Comparison of ENCODE assay signal across 11 mouse cellular contexts in the genomic region with DNA sequence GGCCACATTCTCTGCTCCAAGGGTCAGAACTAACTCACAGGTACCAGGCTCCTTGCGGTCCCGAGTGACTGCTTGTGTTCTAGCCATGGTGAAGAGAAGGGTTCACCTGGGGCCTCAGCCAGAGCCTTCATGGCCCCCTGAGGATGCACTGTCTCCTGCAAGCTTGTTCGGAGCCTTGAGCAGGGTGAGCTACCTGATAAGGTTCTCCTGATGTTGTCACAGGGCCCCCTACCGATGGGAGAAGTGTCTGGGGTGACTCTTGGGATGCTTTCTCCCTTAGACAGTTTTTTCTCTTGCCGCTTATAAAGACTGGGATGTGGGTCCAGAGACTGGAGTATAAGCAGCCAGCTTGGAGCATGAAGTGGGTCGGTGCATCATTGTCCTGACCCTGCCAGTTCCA. TPM values are rescaled to one million over a fixed set of nuclear protein-coding genes. Genes with fewer than 3 reads are reported as not detected.
DNase-seq lines count a peak whose midpoint lies in the region; ATAC-seq and TF ChIP-seq lines count a peak whose summit lies in the region.
"Had no signal": no experiment of that assay in that cellular context is flagged by ENCODE, and none has a peak within 500 bp of the region (broad histone marks: within the 10 kb centered on the region; RNA-seq: fewer than 3 reads in every experiment).

No protein-coding gene starts in this region.

- H3K36me3 ChIP-seq in heart, embryonic 10.5 days: peaks cover 25% of the 10 kb centered on the region; the same call in 1 of the 2 replicates
- H3K36me3 ChIP-seq in midbrain, embryonic 11.5 days (ENCODE audit: control insufficient read depth, insufficient read depth, low read length): no peaks in the 10 kb centered on the region
- 0 out of 2 replicates have a peak, but pooled peaks cover 3% of the 10 kb centered on the region for H3K36me3 ChIP-seq in midbrain, postnatal 0 days (ENCODE audit: insufficient read depth, low read length)
- H3K36me3 ChIP-seq in embryonic facial prominence, embryonic 12.5 days: 0 out of 2 replicates have a peak, but pooled peaks cover 5% of the 10 kb centered on the region
- H3K36me3 ChIP-seq in stomach, postnatal 0 days (ENCODE audit: control insufficient read depth, insufficient read depth, low read length): no peaks in the 10 kb centered on the region
- H3K36me3 ChIP-seq: stomach, embryonic 15.5 days had no signal

- TF ChIP-seq CTCF in midbrain, postnatal 0 days (IDR thresholded peaks at IDR 0.05): no peak
- no peak for TF ChIP-seq CTCF in stomach, postnatal 0 days (IDR thresholded peaks at IDR 0.05; ENCODE audit: low read depth)

- H3K27me3 ChIP-seq in heart, embryonic 10.5 days (ENCODE audit: insufficient read depth, poor library complexity, severe bottlenecking): peaks cover 35% of the 10 kb centered on the region
- H3K27me3 ChIP-seq in midbrain, embryonic 11.5 days (ENCODE audit: control insufficient read depth, insufficient read depth, low read length): peaks cover 7% of the 10 kb centered on the region; the same call in 1 of the 2 replicates
- peaks cover 9% of the 10 kb centered on the region for H3K27me3 ChIP-seq in midbrain, postnatal 0 days (ENCODE audit: insufficient read depth, low read length)
- H3K27me3 ChIP-seq in embryonic facial prominence, embryonic 12.5 days: peaks cover 14% of the 10 kb centered on the region
- H3K27me3 ChIP-seq in stomach, postnatal 0 days (ENCODE audit: control insufficient read depth, insufficient read depth, low read length): no peaks in the 10 kb centered on the region

- 55% methylated on average over 6 of the region's 6 CpGs for WGBS in heart, embryonic 10.5 days
- WGBS in midbrain, embryonic 11.5 days: 59% methylated on average over 6 of the region's 6 CpGs
- WGBS in midbrain, postnatal 0 days: 67% methylated on average over 6 of the region's 6 CpGs
- 55% methylated on average over 6 of the region's 6 CpGs for WGBS in embryonic facial prominence, embryonic 12.5 days
- 62% methylated on average over 6 of the region's 6 CpGs for WGBS in stomach, postnatal 0 days

- intact Hi-C loops in heart, postnatal 14 days (cut with DNase I): loop anchor here (1.0 to 5.0 kb wide), 3 partner anchors 35 to 154 kb away; no protein-coding TSS in a partner anchor

- TF ChIP-seq EP300 in stomach, postnatal 0 days (optimal IDR thresholded peaks at IDR 0.05): no peak

- H3K9me3 ChIP-seq in heart, embryonic 10.5 days: no peaks in the 10 kb centered on the region
- H3K9me3 ChIP-seq in midbrain, embryonic 11.5 days (ENCODE audit: control insufficient read depth, low read length): no peaks in the 10 kb centered on the region
- no peaks in the 10 kb centered on the region for H3K9me3 ChIP-seq in midbrain, postnatal 0 days (ENCODE audit: low read length)
- H3K9me3 ChIP-seq in embryonic facial prominence, embryonic 12.5 days: no peaks in the 10 kb centered on the region
- H3K9me3 ChIP-seq in stomach, postnatal 0 days (ENCODE audit: control insufficient read depth, low read length): no peaks in the 10 kb centered on the region
- H3K9me3 ChIP-seq: stomach, embryonic 15.5 days had no signal

- H3K4me2 ChIP-seq in midbrain, embryonic 11.5 days: no peak overlapping the region
- H3K4me2 ChIP-seq in midbrain, postnatal 0 days (ENCODE audit: low read depth, low read length, poor library complexity, severe bottlenecking): no peak overlapping the region
- 0 out of 2 replicates have a peak overlapping the region, but pooled peaks have one; percentile 19 for H3K4me2 ChIP-seq in embryonic facial prominence, embryonic 12.5 days (replicated peaks)
- no peak overlapping the region for H3K4me2 ChIP-seq in stomach, postnatal 0 days (replicated peaks; ENCODE audit: low read depth)
- H3K4me2 ChIP-seq: stomach, embryonic 15.5 days had no signal

- peak; percentile 75 for DNase-seq in heart, embryonic 10.5 days (ENCODE audit: low spot score)
- no peak for DNase-seq in heart, postnatal 14 days
- no peak for DNase-seq in midbrain, embryonic 11.5 days (ENCODE audit: low spot score, missing footprints)
- DNase-seq in midbrain, postnatal 0 days (ENCODE audit: low spot score): no peak
- no peak for DNase-seq in stomach, postnatal 0 days (ENCODE audit: low spot score)
- DNase-seq in layer of hippocampus, postnatal 36 days: no peak

- no peak overlapping the region for H3K27ac ChIP-seq in heart, embryonic 10.5 days
- peak overlapping the region; percentile 9; the same call in 1 of the 2 replicates for H3K27ac ChIP-seq in midbrain, embryonic 11.5 days (ENCODE audit: low read depth, low read length)
- H3K27ac ChIP-seq in midbrain, postnatal 0 days (ENCODE audit: low read depth, low read length): no peak overlapping the region
- H3K27ac ChIP-seq in embryonic facial prominence, embryonic 12.5 days: no peak overlapping the region
- H3K27ac ChIP-seq in stomach, postnatal 0 days (replicated peaks): no peak overlapping the region
- H3K27ac ChIP-seq: stomach, embryonic 15.5 days had no signal

- ATAC-seq in midbrain, embryonic 11.5 days (ENCODE audit: low FRiP score): no peak
- no peak for ATAC-seq in midbrain, postnatal 0 days (ENCODE audit: low FRiP score)
- no peak for ATAC-seq in embryonic facial prominence, embryonic 12.5 days (ENCODE audit: insufficient number of reproducible peaks, insufficient read depth, low FRiP score, low TSS enrichment)
- no peak for ATAC-seq in stomach, postnatal 0 days (ENCODE audit: low FRiP score, low TSS enrichment)

- H3K4me1 ChIP-seq in heart, embryonic 10.5 days: peaks cover 28% of the 10 kb centered on the region
- H3K4me1 ChIP-seq in midbrain, embryonic 11.5 days (ENCODE audit: control insufficient read depth, insufficient read depth, low read length): peaks cover 17% of the 10 kb centered on the region
- peaks cover 6% of the 10 kb centered on the region for H3K4me1 ChIP-seq in midbrain, postnatal 0 days (ENCODE audit: insufficient read depth, low read length)
- peaks cover 24% of the 10 kb centered on the region for H3K4me1 ChIP-seq in embryonic facial prominence, embryonic 12.5 days
- peaks cover 3% of the 10 kb centered on the region for H3K4me1 ChIP-seq in stomach, postnatal 0 days (replicated peaks; ENCODE audit: control insufficient read depth, insufficient read depth)

- no peak overlapping the region for H3K4me3 ChIP-seq in heart, embryonic 10.5 days
- H3K4me3 ChIP-seq in midbrain, embryonic 11.5 days (ENCODE audit: low read depth, low read length): no peak overlapping the region
- H3K4me3 ChIP-seq in midbrain, postnatal 0 days (ENCODE audit: low read depth, low read length): no peak overlapping the region
- H3K4me3 ChIP-seq in embryonic facial prominence, embryonic 12.5 days: no peak overlapping the region
- no peak overlapping the region for H3K4me3 ChIP-seq in stomach, postnatal 0 days (ENCODE audit: low read depth, low read length)
- H3K4me3 ChIP-seq: stomach, embryonic 15.5 days had no signal

- H3K9ac ChIP-seq in midbrain, embryonic 11.5 days (ENCODE audit: low read length): peak overlapping the region; percentile 20; the same call in 1 of the 2 replicates
- H3K9ac ChIP-seq in midbrain, postnatal 0 days (replicated peaks; ENCODE audit: low read length, poor library complexity, severe bottlenecking): no peak overlapping the region
- H3K9ac ChIP-seq in embryonic facial prominence, embryonic 12.5 days: no peak overlapping the region
- H3K9ac ChIP-seq in stomach, postnatal 0 days (ENCODE audit: low read length): 0 out of 2 replicates have a peak overlapping the region, but pooled peaks have one; percentile 18
- H3K9ac ChIP-seq: stomach, embryonic 15.5 days had no signal

RNA-seq across cellular contexts. Expression of a gene that starts 1.1 kb away (rescaled TPM):
- 1.6 and 3.6 TPM in 2 replicates for polyA plus RNA-seq in heart, embryonic 10.5 days (2016; fragmentation: Nextera tagmentation; extraction: Ambion mirVana)
- 1 to 10 TPM; 1.6 to 2.7 TPM for total RNA-seq in heart, postnatal 14 days (2021)
- polyA plus RNA-seq in midbrain, embryonic 11.5 days (2014; fragmentation: Nextera tagmentation; extraction: Ambion mirVana): 3.2 and 3.6 TPM in 2 replicates
- total RNA-seq in midbrain, postnatal 0 days (2014; rRNA removed): 5.3 and 5.9 TPM in 2 replicates
- 4.5 and 4.7 TPM in 2 replicates for polyA plus RNA-seq in midbrain, postnatal 0 days (2015; fragmentation: Nextera tagmentation; extraction: Ambion mirVana)
- polyA plus RNA-seq in embryonic facial prominence, embryonic 12.5 days (2016; fragmentation: Nextera tagmentation; extraction: Ambion mirVana): 4.5 and 6.2 TPM in 2 replicates
- 0.99 and 1.4 TPM in 2 replicates for polyA plus RNA-seq in stomach, postnatal 0 days (2015; fragmentation: Nextera tagmentation; extraction: Ambion mirVana)
- 1 to 10 TPM; 3.7 to 4.5 TPM for total RNA-seq in layer of hippocampus, postnatal 36 days (2021)

RNA-seq across cellular contexts. Expression of a gene that starts 4.4 kb away (rescaled TPM):
- 195 and 228 TPM in 2 replicates for polyA plus RNA-seq in heart, embryonic 10.5 days (2016; fragmentation: Nextera tagmentation; extraction: Ambion mirVana)
- total RNA-seq in heart, postnatal 14 days (2021): 10 to 100 TPM; 72.9 to 74.2 TPM
- 224 and 234 TPM in 2 replicates for polyA plus RNA-seq in midbrain, embryonic 11.5 days (2014; fragmentation: Nextera tagmentation; extraction: Ambion mirVana)
- total RNA-seq in midbrain, postnatal 0 days (2014; rRNA removed): 333 and 399 TPM in 2 replicates
- polyA plus RNA-seq in midbrain, postnatal 0 days (2015; fragmentation: Nextera tagmentation; extraction: Ambion mirVana): 293 and 300 TPM in 2 replicates
- polyA plus RNA-seq in embryonic facial prominence, embryonic 12.5 days (2016; fragmentation: Nextera tagmentation; extraction: Ambion mirVana): 230 and 236 TPM in 2 replicates
- polyA plus RNA-seq in stomach, postnatal 0 days (2015; fragmentation: Nextera tagmentation; extraction: Ambion mirVana): 221 and 223 TPM in 2 replicates
- 10 to 100 TPM; 31.0 to 35.8 TPM for total RNA-seq in layer of hippocampus, postnatal 36 days (2021)

RNA-seq across cellular contexts. Expression of a gene that starts 14.4 kb away (rescaled TPM):
- 54.4 and 60.5 TPM in 2 replicates for polyA plus RNA-seq in heart, embryonic 10.5 days (2016; fragmentation: Nextera tagmentation; extraction: Ambion mirVana)
- total RNA-seq in heart, postnatal 14 days (2021): 10 to 100 TPM; 44.1 TPM
- 39.5 and 42.8 TPM in 2 replicates for polyA plus RNA-seq in midbrain, embryonic 11.5 days (2014; fragmentation: Nextera tagmentation; extraction: Ambion mirVana)
- 104 and 106 TPM in 2 replicates for total RNA-seq in midbrain, postnatal 0 days (2014; rRNA removed)
- polyA plus RNA-seq in midbrain, postnatal 0 days (2015; fragmentation: Nextera tagmentation; extraction: Ambion mirVana): 62.8 TPM in 2 replicates
- 72.7 and 72.8 TPM in 2 replicates for polyA plus RNA-seq in embryonic facial prominence, embryonic 12.5 days (2016; fragmentation: Nextera tagmentation; extraction: Ambion mirVana)
- polyA plus RNA-seq in stomach, postnatal 0 days (2015; fragmentation: Nextera tagmentation; extraction: Ambion mirVana): 40.3 and 41.1 TPM in 2 replicates
- 10 to 100 TPM; 52.3 to 55.6 TPM for total RNA-seq in layer of hippocampus, postnatal 36 days (2021)

RNA-seq across cellular contexts. Expression of a gene that starts 27.7 kb away (rescaled TPM):
- polyA plus RNA-seq in heart, embryonic 10.5 days (2016; fragmentation: Nextera tagmentation; extraction: Ambion mirVana): 19.0 and 19.4 TPM in 2 replicates
- 100 to 1,000 TPM; 127 to 151 TPM for total RNA-seq in heart, postnatal 14 days (2021)
- 8.6 and 12.4 TPM in 2 replicates for polyA plus RNA-seq in midbrain, embryonic 11.5 days (2014; fragmentation: Nextera tagmentation; extraction: Ambion mirVana)
- total RNA-seq in midbrain, postnatal 0 days (2014; rRNA removed): 150 and 160 TPM in 2 replicates
- 99.7 and 110 TPM in 2 replicates for polyA plus RNA-seq in midbrain, postnatal 0 days (2015; fragmentation: Nextera tagmentation; extraction: Ambion mirVana)
- polyA plus RNA-seq in embryonic facial prominence, embryonic 12.5 days (2016; fragmentation: Nextera tagmentation; extraction: Ambion mirVana): 48.4 and 48.6 TPM in 2 replicates
- polyA plus RNA-seq in stomach, postnatal 0 days (2015; fragmentation: Nextera tagmentation; extraction: Ambion mirVana): 26.5 and 27.4 TPM in 2 replicates
- 100 to 1,000 TPM; 109 to 123 TPM for total RNA-seq in layer of hippocampus, postnatal 36 days (2021)

RNA-seq across cellular contexts. Expression of a gene that starts 30.0 kb away (rescaled TPM):
- not detected in 2 replicates for polyA plus RNA-seq in heart, embryonic 10.5 days (2016; fragmentation: Nextera tagmentation; extraction: Ambion mirVana)
- under 1 TPM; 0.10 to 0.17 TPM for total RNA-seq in heart, postnatal 14 days (2021)
- not detected in 2 replicates for polyA plus RNA-seq in midbrain, embryonic 11.5 days (2014; fragmentation: Nextera tagmentation; extraction: Ambion mirVana)
- total RNA-seq in midbrain, postnatal 0 days (2014; rRNA removed): 0.55 TPM in 1 of 2 replicates, not detected in the other
- polyA plus RNA-seq in midbrain, postnatal 0 days (2015; fragmentation: Nextera tagmentation; extraction: Ambion mirVana): 0.05 and 0.12 TPM in 2 replicates
- not detected in 2 replicates for polyA plus RNA-seq in embryonic facial prominence, embryonic 12.5 days (2016; fragmentation: Nextera tagmentation; extraction: Ambion mirVana)
- polyA plus RNA-seq in stomach, postnatal 0 days (2015; fragmentation: Nextera tagmentation; extraction: Ambion mirVana): 0.04 and 0.05 TPM in 2 replicates
- not detected for total RNA-seq in layer of hippocampus, postnatal 36 days (2021)
- total RNA-seq: left cerebral cortex, postnatal 4 days; monocyte, adult 5-6 weeks had no signal
- polyA plus RNA-seq: intestine, embryonic 16.5 days had no signal

Comparison
In these comparisons a context has a peak if more than half of its experiments do, and no peak if none do; other contexts are left out.
1. H3K9ac ChIP-seq: peak in midbrain, embryonic 11.5 days (single experiment) and stomach, postnatal 0 days (single experiment); none in midbrain, postnatal 0 days (single experiment) and embryonic facial prominence, embryonic 12.5 days (single experiment).